Mouse (Mus musculus) brain, embryonic 14.5 days (tissue): Measurements from ENCODE around the gene Isy1. TPM values are rescaled to one million over a fixed set of nuclear protein-coding genes. Genes with fewer than 3 reads are reported as not detected.

ENCODE experiments used
- DNase-seq: peaks from one replicate; pipeline ENCODE4 v3.0.0-alpha.2; 2011; ENCODE audit warnings: low read depth
- CTCF ChIP-seq: fragments of 200-500 bp; IDR thresholded peaks from 2 replicates; pipeline ENCODE4 v1.5.1; 2012; ENCODE audit warnings: inconsistent platforms, mild to moderate bottlenecking, moderate library complexity, borderline replicate concordance; ENCODE audit not compliant: insufficient read depth, insufficient read length; ENCODE audit errors: extremely low read depth
- POLR2A ChIP-seq: fragments of 200-500 bp; IDR thresholded peaks from 2 replicates; pipeline ENCODE4 v1.6.1; 2012; ENCODE audit warnings: mild to moderate bottlenecking, inconsistent platforms, borderline replicate concordance; ENCODE audit not compliant: poor library complexity, insufficient read depth, insufficient read length, severe bottlenecking; ENCODE audit errors: extremely low read depth
- polyA plus RNA-seq: library from polyadenylated mRNA; depleted of rRNA; stranded (reverse); fragments of >200 nt; gene quantifications from 2 replicates; pipeline ENCODE4 v1.2.3, GENCODE M21; 2012; rRNA removed

Gene Isy1
- polyA plus RNA-seq, result 31.3 and 38.3 TPM in 2 replicates

DNA sequence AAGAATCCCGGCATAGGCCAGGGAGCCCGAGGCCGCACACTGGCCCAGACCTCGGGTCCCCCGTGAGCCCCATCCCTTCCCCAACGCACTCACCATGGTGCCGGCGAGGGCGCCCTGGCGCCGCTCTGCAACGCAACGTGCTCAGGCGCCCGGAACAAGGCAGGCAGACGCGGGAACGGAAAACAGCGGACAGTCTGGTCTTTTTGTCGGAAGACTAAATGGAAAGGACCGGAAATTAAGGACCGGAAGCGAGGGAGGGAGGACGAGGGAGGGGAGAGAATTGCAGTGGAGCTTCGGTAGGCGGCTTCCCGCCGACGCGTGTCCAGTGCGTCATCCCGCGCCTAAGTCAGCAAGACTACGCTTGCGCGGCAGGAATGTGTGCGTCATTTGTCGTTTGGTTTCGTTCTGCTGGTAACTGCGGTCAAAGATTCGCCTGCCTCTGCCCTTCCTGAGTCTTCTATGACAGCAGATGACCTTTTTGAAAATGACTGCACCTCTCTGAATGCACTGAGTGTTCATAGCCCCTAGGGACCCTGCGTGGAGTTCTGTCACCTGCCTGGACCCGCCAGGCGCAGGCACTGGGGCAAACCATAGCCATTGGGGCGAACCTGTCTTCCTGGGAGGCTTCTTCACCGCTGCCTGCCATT is at the start of gene Isy1:
Isy1 (minus strand) TSS at position 248 of the 647 bp plus-strand sequence.
- DNase-seq, result peak; percentile 99
- peak; percentile 47; the same call in 1 of the 2 replicates for TF ChIP-seq POLR2A
- no peak for TF ChIP-seq CTCF

DNA sequence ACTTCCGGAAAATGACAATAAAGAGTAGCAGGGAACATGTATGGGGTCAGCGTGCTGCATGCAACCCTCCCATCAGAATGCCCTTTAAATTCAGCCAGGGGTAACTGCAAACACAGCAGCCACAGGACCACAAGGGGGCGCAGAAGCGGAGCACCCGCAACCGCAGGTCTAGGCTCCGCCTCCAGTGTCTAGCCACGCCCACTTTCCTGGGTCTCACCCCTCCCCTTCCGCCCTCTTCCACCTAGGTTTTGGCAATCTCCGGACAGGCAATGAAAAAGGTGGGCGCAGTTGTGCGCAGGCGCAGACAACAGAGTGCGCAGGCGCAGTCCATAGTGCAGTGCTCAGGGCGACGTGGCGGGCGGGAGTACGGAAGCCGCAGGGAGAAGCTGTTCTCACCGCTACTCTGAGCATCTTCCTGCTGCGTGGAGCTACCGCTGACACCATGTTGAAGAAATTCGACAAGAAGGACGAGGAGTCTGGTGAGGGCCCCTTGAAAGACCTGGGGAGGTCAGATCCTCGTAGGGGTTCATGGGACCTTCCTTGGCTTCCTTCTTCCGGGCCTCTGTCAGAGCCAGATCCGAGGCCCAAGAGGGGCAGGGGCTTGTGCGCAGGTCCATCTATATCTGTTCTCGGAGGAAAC is 49.1 kb upstream of the Isy1 start, which contains the start of gene Copg1:
Copg1 (plus strand) TSS at position 221 of the 640 bp plus-strand sequence.
- peak; percentile 66; the same call in 1 of the 2 replicates for TF ChIP-seq POLR2A
- peak; percentile 94 for TF ChIP-seq CTCF

DNA sequence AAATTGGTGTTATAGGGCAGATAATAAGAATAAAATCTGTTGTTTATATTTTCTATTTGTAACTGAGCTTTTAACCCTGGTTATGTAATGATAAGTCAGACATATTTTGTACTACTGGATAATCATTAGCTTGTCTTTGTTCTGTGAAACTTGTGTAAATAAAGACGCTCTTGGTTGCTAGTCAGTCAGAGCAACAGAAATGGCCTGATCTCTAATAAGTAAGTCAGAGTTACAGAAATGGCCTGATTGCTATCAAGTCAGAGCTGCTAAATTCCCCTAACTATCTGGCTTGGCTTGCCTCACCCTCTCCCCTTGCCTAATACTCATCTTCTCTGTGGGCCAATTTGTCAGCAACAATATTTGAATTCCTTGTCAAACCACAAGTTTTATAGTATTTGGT is 48.1 kb upstream of the Isy1 start:
- TF ChIP-seq CTCF (no peak), POLR2A (no peak)
- DNase-seq, result no peak

More for the DNA sequence above, 49.1 kb upstream of the Isy1 start, which contains the start of gene Copg1:
- DNase-seq, result peak; percentile 99

DNA sequence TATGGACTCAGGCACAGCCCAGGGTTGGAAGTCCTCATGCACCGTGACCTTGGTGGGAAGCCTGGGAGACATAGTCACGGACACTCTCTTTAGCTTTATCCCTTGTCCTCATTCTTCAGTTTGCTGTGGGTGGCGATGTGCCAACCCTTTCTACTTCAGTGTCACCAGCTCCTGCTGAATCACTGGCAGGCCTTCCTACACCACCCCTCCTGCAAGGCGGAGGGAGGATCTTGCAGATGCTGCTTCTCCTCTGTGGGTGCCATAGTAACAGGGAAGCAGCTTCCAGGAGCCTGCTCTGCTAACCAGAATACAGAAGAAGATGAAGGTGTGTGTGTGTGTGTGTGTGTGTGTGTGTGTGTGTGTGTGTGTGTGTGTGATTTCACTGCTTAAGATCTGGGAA is 44.2 kb upstream of the Isy1 start:
- no peak for TF ChIP-seq POLR2A
- no peak for TF ChIP-seq CTCF
- DNase-seq, result peak; percentile 69

DNA sequence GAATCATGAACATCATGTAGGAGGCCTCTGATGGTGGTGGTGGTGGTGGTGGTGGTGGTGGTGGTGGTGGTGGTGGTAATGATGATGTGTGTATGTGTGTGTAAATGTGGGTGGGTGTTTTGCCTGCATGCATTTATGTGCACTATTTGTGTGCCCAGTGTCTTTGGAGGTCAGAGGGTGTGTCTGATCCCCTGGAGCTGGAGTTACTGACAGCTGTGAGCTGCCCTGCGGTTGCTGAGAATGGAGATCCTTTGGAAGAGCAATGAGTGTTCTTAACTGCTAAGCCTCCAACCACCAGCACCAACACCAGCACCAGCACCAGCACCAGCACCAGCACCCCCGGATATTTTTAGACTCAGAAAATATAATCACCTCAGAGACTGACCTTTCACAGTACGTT is 43.6 kb upstream of the Isy1 start:
- no peak for DNase-seq
- TF ChIP-seq CTCF (no peak), POLR2A (no peak)

DNA sequence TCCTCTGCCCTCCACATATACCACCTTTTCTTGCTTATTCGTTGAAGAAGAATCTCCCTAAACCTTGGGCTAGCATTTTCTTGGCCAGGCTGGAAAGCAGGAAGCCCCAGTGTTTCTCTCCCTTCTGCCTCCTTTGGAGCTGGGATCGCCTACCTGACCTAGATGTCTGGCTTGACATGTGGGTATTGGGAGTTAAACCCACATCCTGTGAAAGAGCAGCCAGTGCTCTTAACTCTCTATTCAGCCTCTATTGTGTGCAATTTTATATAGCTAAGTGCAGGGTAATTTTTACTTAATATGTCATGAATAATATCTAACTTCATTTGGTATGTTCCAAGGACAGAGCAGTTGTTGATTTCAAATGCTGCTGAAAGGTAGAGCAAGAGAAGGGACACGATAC is 41.0 kb upstream of the Isy1 start:
- no peak for TF ChIP-seq POLR2A
- TF ChIP-seq CTCF, result no peak
- DNase-seq, result no peak

DNA sequence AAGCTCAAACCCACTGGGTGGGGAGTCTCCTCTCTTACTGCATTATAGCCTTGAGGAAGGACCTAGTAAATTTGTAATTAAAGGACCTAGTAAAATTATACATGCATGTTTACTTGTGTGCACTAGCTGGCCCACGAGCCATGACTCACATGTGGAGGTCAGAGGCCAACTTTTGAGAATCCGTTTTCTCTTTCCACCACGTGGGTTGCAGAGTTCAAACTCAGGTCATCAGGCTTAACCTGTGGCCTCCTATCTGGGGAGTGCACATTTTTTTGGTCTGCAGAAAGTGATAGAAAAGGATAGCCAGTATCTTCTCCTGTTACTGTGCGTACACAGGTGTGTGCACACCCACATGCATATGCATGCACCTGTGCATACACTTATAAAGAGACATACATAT is 40.4 kb upstream of the Isy1 start:
- TF ChIP-seq CTCF, result no peak
- no peak for TF ChIP-seq POLR2A
- DNase-seq, result no peak

DNA sequence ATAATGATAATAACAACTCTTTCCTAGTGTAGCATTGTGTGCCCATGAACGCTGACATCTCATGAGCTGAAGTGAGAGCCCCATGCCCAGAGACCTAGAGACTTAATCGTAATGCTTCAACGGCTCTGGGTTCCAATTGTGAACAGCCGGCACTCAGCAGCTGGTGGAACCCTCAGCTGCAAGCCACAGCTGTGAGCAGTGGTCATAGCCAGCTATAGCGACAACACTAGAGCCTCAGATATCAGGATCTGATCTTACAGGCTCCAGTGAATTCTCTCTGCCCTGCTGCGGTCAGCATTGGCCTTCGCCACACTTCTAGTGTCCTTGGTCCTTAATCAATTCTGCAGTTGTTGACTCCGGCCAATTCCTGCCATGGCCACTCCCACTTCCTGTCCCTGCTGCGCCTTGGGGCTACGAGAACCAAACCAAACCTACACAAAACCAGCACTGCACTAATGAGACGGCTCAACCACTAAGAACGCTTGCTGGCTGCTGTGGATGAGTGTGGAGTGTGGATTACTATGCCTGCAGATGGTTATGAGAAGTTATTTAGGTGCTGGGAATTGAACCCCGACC is 37.6 kb upstream of the Isy1 start:
- no peak for DNase-seq
- TF ChIP-seq POLR2A (no peak), CTCF (no peak)

DNA sequence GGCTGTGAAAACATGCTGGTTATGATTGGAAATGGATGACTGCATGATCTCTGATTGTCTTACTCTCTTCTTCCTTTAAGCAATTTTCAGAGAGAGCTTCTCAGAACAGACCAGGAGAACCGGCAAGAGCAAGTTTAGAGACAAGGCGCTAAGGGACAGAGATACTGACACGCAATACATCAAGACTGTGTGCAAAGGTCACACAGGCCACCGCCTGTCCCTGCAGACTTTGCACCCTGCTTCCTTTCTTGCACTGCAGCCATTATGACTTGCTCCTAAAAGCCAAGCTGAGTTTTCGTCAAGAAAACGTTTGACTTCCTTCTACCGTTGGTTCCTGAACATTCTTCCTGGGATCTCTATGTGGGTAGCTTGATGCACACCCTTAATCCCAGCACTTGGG is 37.0 kb upstream of the Isy1 start:
- DNase-seq, result no peak
- TF ChIP-seq POLR2A (no peak), CTCF (no peak)

DNA sequence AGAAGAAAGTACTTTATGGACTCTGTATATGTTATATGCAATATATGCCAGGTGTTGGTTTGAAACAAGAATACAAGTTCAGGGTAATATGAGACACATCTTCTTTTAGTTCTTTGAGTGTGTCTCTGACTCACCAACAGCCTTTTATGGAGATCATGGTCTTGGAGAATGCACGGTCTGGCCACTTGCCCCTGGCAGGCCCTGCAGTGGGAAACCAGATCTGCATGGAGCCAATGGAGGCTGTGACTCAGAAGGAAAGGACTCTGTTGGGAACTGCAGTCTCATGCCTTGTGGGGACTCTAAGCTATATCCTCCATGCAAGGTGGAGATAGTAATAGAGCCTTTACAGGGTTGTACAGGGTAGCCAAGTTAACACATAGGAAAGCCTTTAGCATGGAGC is 36.5 kb upstream of the Isy1 start:
- DNase-seq, result no peak
- TF ChIP-seq CTCF (no peak), POLR2A (no peak)

DNA sequence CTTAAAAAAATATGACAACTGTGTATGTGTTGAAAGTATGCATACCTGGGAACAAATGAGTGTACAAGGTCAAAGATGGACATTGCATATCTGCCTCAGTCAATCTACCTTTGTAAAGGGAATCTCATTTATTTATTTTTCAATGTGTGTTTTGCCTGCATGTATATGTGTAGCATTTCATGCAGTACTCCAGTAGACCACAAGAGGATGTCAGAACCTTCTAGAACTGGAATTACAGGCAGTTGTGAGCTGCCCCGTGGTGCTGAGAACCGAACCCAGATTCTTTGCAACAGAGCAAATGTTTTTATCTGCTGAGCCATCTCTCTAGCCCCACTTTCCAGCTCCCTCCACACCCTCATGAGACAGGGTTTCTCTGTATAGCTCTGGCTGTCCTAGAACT is 35.4 kb upstream of the Isy1 start:
- no peak for TF ChIP-seq POLR2A
- no peak for TF ChIP-seq CTCF
- DNase-seq, result no peak

DNA sequence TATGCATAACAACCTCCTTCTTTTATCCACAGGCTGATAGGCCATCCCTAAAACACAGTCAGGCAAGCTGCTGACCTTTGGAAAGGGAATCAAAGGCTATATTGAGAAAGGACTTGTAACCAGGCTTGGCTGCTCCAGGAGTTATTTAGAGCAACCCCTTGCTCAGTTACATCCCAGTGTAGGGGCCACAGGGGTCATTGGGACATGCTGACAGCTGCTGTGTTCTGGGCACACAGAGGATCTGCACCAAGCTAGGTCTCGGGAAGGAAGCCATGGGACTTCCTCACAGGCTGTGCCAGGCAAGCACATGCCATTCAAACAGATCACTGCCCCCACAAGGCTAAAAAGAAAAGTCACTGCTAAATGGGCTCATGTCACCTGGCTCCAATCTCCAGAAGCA is 34.5 kb upstream of the Isy1 start:
- TF ChIP-seq CTCF (no peak), POLR2A (no peak)
- DNase-seq, result no peak

DNA sequence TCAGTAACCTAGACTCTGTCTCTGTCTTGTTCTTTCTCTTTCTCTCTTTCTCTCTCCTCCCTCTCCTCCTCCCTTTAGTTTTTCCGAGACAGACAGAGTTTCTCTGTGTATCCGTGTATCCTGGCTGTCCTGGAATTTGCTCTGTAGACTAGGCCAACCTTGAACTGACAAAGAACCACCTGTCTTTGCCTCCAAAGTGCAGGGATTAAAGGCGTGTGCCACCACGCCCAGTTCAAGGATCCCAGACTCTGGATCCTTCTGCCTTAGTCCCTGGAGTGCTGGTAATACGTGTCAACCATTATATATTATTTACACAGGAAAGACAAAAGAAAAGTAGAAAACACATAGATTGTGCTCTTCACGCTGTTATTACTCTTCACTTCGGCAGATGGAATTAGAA is 32.6 kb upstream of the Isy1 start:
- DNase-seq, result no peak

More for the DNA sequence above, 32.6 kb upstream of the Isy1 start:
- TF ChIP-seq POLR2A, result no peak
- TF ChIP-seq CTCF, result no peak
